Mouse (Mus musculus): Measurements from ENCODE around the gene Klhl8.

DNA sequence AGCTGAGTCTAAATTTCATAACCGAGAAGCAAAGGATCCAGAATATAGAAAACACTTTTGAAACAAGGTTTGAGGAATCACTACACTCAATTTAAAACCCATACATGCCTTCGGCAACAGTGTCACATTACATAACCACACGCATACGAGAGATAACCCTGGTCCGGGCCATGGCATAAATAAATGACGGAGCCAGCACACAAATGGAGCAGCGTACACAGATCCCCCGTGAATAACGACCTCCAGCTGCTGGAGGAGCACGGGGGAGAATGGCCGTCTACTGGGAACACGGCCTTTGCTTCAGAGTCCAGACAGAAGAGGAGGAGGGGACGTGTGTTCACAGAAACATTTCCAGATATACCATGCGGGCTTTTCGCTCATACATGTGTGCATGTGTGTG is 21.3 kb downstream of the Klhl8 start:
- no peak for TF ChIP-seq CTCF (IDR thresholded peaks at IDR 0.05; ENCODE audit: low read depth, low read length)
- TF ChIP-seq GATA1 (IDR thresholded peaks at IDR 0.05; ENCODE audit: borderline replicate concordance, low read length) = no peak
- no peak for TF ChIP-seq TAL1 (conservative IDR thresholded peaks at IDR 0.05; ENCODE audit: low read depth, low read length)
